Mouse (Mus musculus): ENCODE data around the gene Lrrc4.

DNA sequence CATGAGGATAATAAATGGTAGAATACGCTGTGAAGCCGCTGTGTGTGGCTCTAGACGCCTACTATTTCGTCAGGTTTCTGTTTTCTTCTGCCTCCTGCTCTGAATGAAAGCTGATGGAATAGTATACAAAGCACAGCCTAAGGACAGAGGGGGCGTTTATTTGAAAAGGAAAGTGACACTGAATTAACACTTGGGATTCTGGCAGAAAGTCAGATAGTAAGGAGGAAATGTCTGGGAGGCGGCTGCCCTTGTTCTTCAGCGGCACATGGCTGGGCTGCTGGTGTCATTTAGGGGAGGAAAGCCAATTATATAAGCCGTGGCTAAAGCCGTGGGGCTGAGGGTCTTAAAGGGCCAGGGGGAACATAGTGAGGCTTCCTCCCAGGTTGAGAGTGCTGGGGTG is 36.2 kb downstream of the Lrrc4 start:
- TF ChIP-seq POLR2A (IDR thresholded peaks at IDR 0.05; ENCODE audit: extremely low read depth, insufficient read depth, low read length) (no peak), CTCF (IDR thresholded peaks at IDR 0.05; ENCODE audit: extremely low read depth, insufficient read depth, low read length) (no peak)

All from cortical plate, adult 2 months (tissue).